Mouse (Mus musculus): Measurements from ENCODE around the gene Vegfc. TPM values are rescaled to one million over a fixed set of nuclear protein-coding genes. Genes with fewer than 3 reads are reported as not detected.

The Vegfc gene
- polyA plus RNA-seq, 1 experiment: 2.3 TPM

- 87% methylated on average over 2 of the region's 2 CpGs for WGBS
- no peaks in the 10 kb centered on the region for H3K27me3 ChIP-seq (ENCODE audit: control insufficient read depth, insufficient read depth, low read length)
- H3K4me3 ChIP-seq (ENCODE audit: extremely low read depth, insufficient read depth, insufficient read length): no peak overlapping the region
- H3K36me3 ChIP-seq (ENCODE audit: control insufficient read depth, insufficient read depth, low read length): no peaks in the 10 kb centered on the region
- DNase-seq (ENCODE audit: low read depth in 1 of 2, low spot score in 2 of 2): no peak
- no peak overlapping the region for H3K27ac ChIP-seq (ENCODE audit: insufficient read depth, low read length)
- H3K4me1 ChIP-seq (ENCODE audit: control insufficient read depth, insufficient read depth, insufficient read length): no peaks in the 10 kb centered on the region
- TF ChIP-seq POLR2A (IDR thresholded peaks at IDR 0.05; ENCODE audit: low read depth, low read length) (no peak), CTCF (IDR thresholded peaks at IDR 0.05; ENCODE audit: extremely low read depth, insufficient read depth, insufficient read length, insufficient replicate concordance) (no peak)
Measured at GRCm38 (mm10) chr8:54089901-54090300, 12.5 kb downstream of the Vegfc start.

GRCm38 (mm10) chr8:54100058-54100457, 22.7 kb downstream of the Vegfc start:
- 91% methylated on average over 6 of the region's 6 CpGs for WGBS
- H3K4me1 ChIP-seq (ENCODE audit: control insufficient read depth, insufficient read depth, insufficient read length): no peaks in the 10 kb centered on the region
- H3K27ac ChIP-seq (ENCODE audit: insufficient read depth, low read length): no peak overlapping the region
- TF ChIP-seq POLR2A (IDR thresholded peaks at IDR 0.05; ENCODE audit: low read depth, low read length): no peak
- no peak for TF ChIP-seq CTCF (IDR thresholded peaks at IDR 0.05; ENCODE audit: extremely low read depth, insufficient read depth, insufficient read length, insufficient replicate concordance)
- no peaks in the 10 kb centered on the region for H3K36me3 ChIP-seq (ENCODE audit: control insufficient read depth, insufficient read depth, low read length)
- no peak overlapping the region for H3K4me3 ChIP-seq (ENCODE audit: extremely low read depth, insufficient read depth, insufficient read length)
- DNase-seq (ENCODE audit: low read depth in 1 of 2, low spot score in 2 of 2): no peak
- H3K27me3 ChIP-seq (ENCODE audit: control insufficient read depth, insufficient read depth, low read length): no peaks in the 10 kb centered on the region

GRCm38 (mm10) chr8:54114581-54114980, 37.2 kb downstream of the Vegfc start:
- no peak overlapping the region for H3K27ac ChIP-seq (ENCODE audit: insufficient read depth, low read length)
- H3K36me3 ChIP-seq (ENCODE audit: control insufficient read depth, insufficient read depth, low read length): no peaks in the 10 kb centered on the region
- no peak for TF ChIP-seq CTCF (IDR thresholded peaks at IDR 0.05; ENCODE audit: extremely low read depth, insufficient read depth, insufficient read length, insufficient replicate concordance)
- no peak for TF ChIP-seq POLR2A (IDR thresholded peaks at IDR 0.05; ENCODE audit: low read depth, low read length)
- H3K4me1 ChIP-seq (ENCODE audit: control insufficient read depth, insufficient read depth, insufficient read length): no peaks in the 10 kb centered on the region
- no peaks in the 10 kb centered on the region for H3K27me3 ChIP-seq (ENCODE audit: control insufficient read depth, insufficient read depth, low read length)
- no peak for DNase-seq (ENCODE audit: low read depth in 1 of 2, low spot score in 2 of 2)
- 81% methylated on average over 3 of the region's 3 CpGs for WGBS
- no peak overlapping the region for H3K4me3 ChIP-seq (ENCODE audit: extremely low read depth, insufficient read depth, insufficient read length)

- WGBS: 67% methylated on average over 7 of the region's 7 CpGs
- no peak for TF ChIP-seq POLR2A (IDR thresholded peaks at IDR 0.05; ENCODE audit: low read depth, low read length)
- TF ChIP-seq CTCF (IDR thresholded peaks at IDR 0.05; ENCODE audit: extremely low read depth, insufficient read depth, insufficient read length, insufficient replicate concordance): no peak
- no peak overlapping the region for H3K4me3 ChIP-seq (ENCODE audit: extremely low read depth, insufficient read depth, insufficient read length)
- DNase-seq (ENCODE audit: low read depth in 1 of 2, low spot score in 2 of 2): no peak
- no peaks in the 10 kb centered on the region for H3K36me3 ChIP-seq (ENCODE audit: control insufficient read depth, insufficient read depth, low read length)
- H3K4me1 ChIP-seq (ENCODE audit: control insufficient read depth, insufficient read depth, insufficient read length): no peaks in the 10 kb centered on the region
- no peaks in the 10 kb centered on the region for H3K27me3 ChIP-seq (ENCODE audit: control insufficient read depth, insufficient read depth, low read length)
- no peak overlapping the region for H3K27ac ChIP-seq (ENCODE audit: insufficient read depth, low read length)
Measured at GRCm38 (mm10) chr8:54120115-54120514, 42.7 kb downstream of the Vegfc start.

- Histone ChIP-seq H3K27ac (ENCODE audit: insufficient read depth, low read length) (no peak overlapping the region), H3K36me3 (ENCODE audit: control insufficient read depth, insufficient read depth, low read length) (no peaks in the 10 kb centered on the region), H3K4me3 (ENCODE audit: extremely low read depth, insufficient read depth, insufficient read length) (no peak overlapping the region), H3K4me1 (ENCODE audit: control insufficient read depth, insufficient read depth, insufficient read length) (no peaks in the 10 kb centered on the region), H3K27me3 (ENCODE audit: control insufficient read depth, insufficient read depth, low read length) (no peaks in the 10 kb centered on the region)
- TF ChIP-seq POLR2A (IDR thresholded peaks at IDR 0.05; ENCODE audit: low read depth, low read length): no peak
- no peak for TF ChIP-seq CTCF (IDR thresholded peaks at IDR 0.05; ENCODE audit: extremely low read depth, insufficient read depth, insufficient read length, insufficient replicate concordance)
- WGBS: 80% methylated on average over 3 of the region's 3 CpGs
- no peak for DNase-seq (ENCODE audit: low read depth in 1 of 2, low spot score in 2 of 2)
Measured at GRCm38 (mm10) chr8:54121942-54122341, 44.5 kb downstream of the Vegfc start.

- 86% methylated on average over 1 of the region's 1 CpGs for WGBS
- Histone ChIP-seq H3K27ac (ENCODE audit: insufficient read depth, low read length) (no peak overlapping the region), H3K4me3 (ENCODE audit: extremely low read depth, insufficient read depth, insufficient read length) (no peak overlapping the region), H3K36me3 (ENCODE audit: control insufficient read depth, insufficient read depth, low read length) (no peaks in the 10 kb centered on the region), H3K27me3 (ENCODE audit: control insufficient read depth, insufficient read depth, low read length) (no peaks in the 10 kb centered on the region), H3K4me1 (ENCODE audit: control insufficient read depth, insufficient read depth, insufficient read length) (no peaks in the 10 kb centered on the region)
- TF ChIP-seq POLR2A (IDR thresholded peaks at IDR 0.05; ENCODE audit: low read depth, low read length) (no peak), CTCF (IDR thresholded peaks at IDR 0.05; ENCODE audit: extremely low read depth, insufficient read depth, insufficient read length, insufficient replicate concordance) (no peak)
- no peak for DNase-seq (ENCODE audit: low read depth in 1 of 2, low spot score in 2 of 2)
Measured at GRCm38 (mm10) chr8:54122345-54122744, 44.9 kb downstream of the Vegfc start.

GRCm38 (mm10) chr8:54130558-54130957, 53.2 kb downstream of the Vegfc start:
- H3K36me3 ChIP-seq (ENCODE audit: control insufficient read depth, insufficient read depth, low read length): no peaks in the 10 kb centered on the region
- H3K4me3 ChIP-seq (ENCODE audit: extremely low read depth, insufficient read depth, insufficient read length): no peak overlapping the region
- no peaks in the 10 kb centered on the region for H3K4me1 ChIP-seq (ENCODE audit: control insufficient read depth, insufficient read depth, insufficient read length)
- TF ChIP-seq CTCF (IDR thresholded peaks at IDR 0.05; ENCODE audit: extremely low read depth, insufficient read depth, insufficient read length, insufficient replicate concordance): no peak
- TF ChIP-seq POLR2A (IDR thresholded peaks at IDR 0.05; ENCODE audit: low read depth, low read length): no peak
- H3K27ac ChIP-seq (ENCODE audit: insufficient read depth, low read length): no peak overlapping the region
- no peak for DNase-seq (ENCODE audit: low read depth in 1 of 2, low spot score in 2 of 2)
- H3K27me3 ChIP-seq (ENCODE audit: control insufficient read depth, insufficient read depth, low read length): no peaks in the 10 kb centered on the region
- WGBS: 92% methylated on average over 2 of the region's 2 CpGs
